11 mouse cellular contexts compared by ENCODE assay signal in the genomic region with DNA sequence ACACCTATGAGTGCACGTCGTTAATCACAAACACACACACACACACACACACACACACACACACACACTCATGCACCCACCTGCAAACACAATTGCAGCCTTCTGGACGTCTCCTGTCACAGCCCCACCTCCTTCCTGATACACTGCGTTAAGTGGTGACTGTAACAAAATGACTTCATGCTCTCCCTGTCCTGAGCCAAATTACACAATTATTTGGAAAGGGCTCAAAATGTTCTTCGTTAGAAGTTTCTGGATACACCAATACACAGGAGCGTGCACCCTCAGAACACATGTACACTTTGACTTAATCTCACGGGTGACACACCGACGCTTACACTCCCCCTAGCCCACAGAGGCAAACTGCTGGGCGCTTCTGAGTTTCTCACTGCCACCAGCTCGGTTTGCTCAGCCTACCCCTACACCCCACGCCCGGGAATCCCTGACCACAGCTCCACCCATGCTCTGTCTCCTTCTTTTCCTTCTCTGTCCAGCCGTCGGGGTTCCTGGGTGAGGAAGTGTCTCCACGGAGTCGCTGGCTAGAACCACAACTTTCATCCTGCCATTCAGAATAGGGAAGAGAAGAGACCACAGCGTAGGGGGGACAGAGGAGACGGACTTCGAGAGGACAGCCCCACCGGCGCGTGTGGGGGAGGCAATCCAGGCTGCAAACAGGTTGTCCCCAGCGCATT. TPM values are rescaled to one million over a fixed set of nuclear protein-coding genes. Genes with fewer than 3 reads are reported as not detected.
DNase-seq lines count a peak whose midpoint lies in the region; ATAC-seq and TF ChIP-seq lines count a peak whose summit lies in the region.
"Had no signal": no experiment of that assay in that cellular context is flagged by ENCODE, and none has a peak within 500 bp of the region (broad histone marks: within the 10 kb centered on the region; RNA-seq: fewer than 3 reads in every experiment).

No protein-coding gene starts in this region.

- peaks cover 14% of the 10 kb centered on the region; the same call in 1 of the 2 replicates for H3K4me1 ChIP-seq in kidney, embryonic 14.5 days (ENCODE audit: control insufficient read depth, insufficient read depth, low read length)
- peaks cover 46% of the 10 kb centered on the region for H3K4me1 ChIP-seq in E14TG2a.4 (replicated peaks; ENCODE audit: low read depth, low read length)
- H3K4me1 ChIP-seq in liver, embryonic 12.5 days = peaks cover 21% of the 10 kb centered on the region

- no peak overlapping the region for H3K27ac ChIP-seq in kidney, embryonic 14.5 days (ENCODE audit: low read depth, low read length)
- no peak overlapping the region for H3K27ac ChIP-seq in liver, embryonic 12.5 days
- H3K27ac ChIP-seq: liver, embryonic 14.5 days had no signal

- peak overlapping the region; percentile 20 for H3K4me3 ChIP-seq in kidney, embryonic 14.5 days (ENCODE audit: low read length)
- H3K4me3 ChIP-seq in E14TG2a.4 (replicated peaks; ENCODE audit: low read length) = peak overlapping the region; percentile 61
- 0 out of 2 replicates have a peak overlapping the region, but pooled peaks have one; percentile 3 for H3K4me3 ChIP-seq in liver, embryonic 12.5 days

- peak overlapping the region; percentile 22; the same call in 1 of the 2 replicates for H3K4me2 ChIP-seq in kidney, embryonic 14.5 days (replicated peaks; ENCODE audit: low read depth, low read length)
- peak overlapping the region; percentile 31; the same call in 1 of the 2 replicates for H3K4me2 ChIP-seq in liver, embryonic 12.5 days

- no peaks in the 10 kb centered on the region for H3K9me3 ChIP-seq in kidney, embryonic 14.5 days (ENCODE audit: control insufficient read depth, low read length)
- H3K9me3 ChIP-seq in E14TG2a.4 (ENCODE audit: low read length) = no peaks in the 10 kb centered on the region
- H3K9me3 ChIP-seq in liver, embryonic 12.5 days (replicated peaks) = no peaks in the 10 kb centered on the region

- 13% methylated on average over 24 of the region's 24 CpGs for WGBS in kidney, embryonic 14.5 days
- WGBS in liver, embryonic 12.5 days (ENCODE audit: insufficient replicate concordance) = 12% methylated on average over 24 of the region's 24 CpGs

- DNase-seq in kidney, postnatal 10 days = no peak
- DNase-seq in yolk sac, embryonic 10.5 days (ENCODE audit: low spot score) = no peak
- DNase-seq in gastrocnemius, postnatal 10 days = no peak
- DNase-seq in left cerebral cortex, postnatal 36 days (ENCODE audit: low spot score in 2 of 2) = no peak
- DNase-seq: cerebellum, adult 8-10 months; gastrocnemius, postnatal 14 days had no signal

- peaks cover 64% of the 10 kb centered on the region for H3K27me3 ChIP-seq in kidney, embryonic 14.5 days (ENCODE audit: control insufficient read depth, insufficient read depth, low read length)
- peaks cover 81% of the 10 kb centered on the region for H3K27me3 ChIP-seq in E14TG2a.4 (ENCODE audit: insufficient read depth, low read length)
- H3K27me3 ChIP-seq in liver, embryonic 12.5 days (replicated peaks) = peaks cover 100% of the 10 kb centered on the region

- ATAC-seq in kidney, embryonic 14.5 days (ENCODE audit: low FRiP score, low TSS enrichment) = no peak
- ATAC-seq in erythroid progenitor cell, adult 5-6 weeks (replicated peaks; ENCODE audit: low FRiP score, poor library complexity, severe bottlenecking) = 0 out of 2 replicates have a peak, but pooled peaks have one; percentile 43
- ATAC-seq in liver, embryonic 12.5 days = no peak

- TF ChIP-seq CTCF in E14TG2a.4 (conservative IDR thresholded peaks at IDR 0.05; ENCODE audit: low read length) = no peak

- no peaks in the 10 kb centered on the region for H3K36me3 ChIP-seq in kidney, embryonic 14.5 days (ENCODE audit: control insufficient read depth, insufficient read depth, low read length)
- H3K36me3 ChIP-seq in E14TG2a.4 (ENCODE audit: insufficient read depth, low read length) = no peaks in the 10 kb centered on the region
- no peaks in the 10 kb centered on the region for H3K36me3 ChIP-seq in liver, embryonic 12.5 days

- H3K9ac ChIP-seq in kidney, embryonic 14.5 days (ENCODE audit: low read depth, low read length) = no peak overlapping the region
- no peak overlapping the region for H3K9ac ChIP-seq in liver, embryonic 12.5 days
- H3K9ac ChIP-seq: liver, embryonic 14.5 days had no signal

- intact Hi-C loops in left cerebral cortex, postnatal 36 days (cut with DNase I) = loop anchor here (5.0 kb wide), 1 partner anchor 127 kb away; a partner anchor contains a TSS

RNA-seq across cellular contexts. Expression of a gene that starts 0.5 kb away (rescaled TPM):
- not detected in 2 replicates for polyA plus RNA-seq in kidney, embryonic 14.5 days (2014; fragmentation: Nextera tagmentation; extraction: Ambion mirVana)
- not detected in 2 replicates for total RNA-seq in erythroid progenitor cell, adult 5-6 weeks (2015; ENCODE audit: low replicate concordance)
- total RNA-seq in erythroid progenitor cell, adult 5-6 weeks (2017; ENCODE audit: low replicate concordance) = not detected in 2 replicates
- polyA plus RNA-seq in liver, embryonic 12.5 days (2016; fragmentation: Nextera tagmentation; extraction: Ambion mirVana) = not detected in 2 replicates
- not detected for total RNA-seq in gastrocnemius, postnatal 10 days (2021)
- total RNA-seq in left cerebral cortex, postnatal 36 days (2021) = not detected
- polyA plus RNA-seq: liver, embryonic 14.5 days had no signal

RNA-seq across cellular contexts. Expression of a gene that starts 11.2 kb away (rescaled TPM):
- not detected in 2 replicates for polyA plus RNA-seq in kidney, embryonic 14.5 days (2014; fragmentation: Nextera tagmentation; extraction: Ambion mirVana)
- 0.36 TPM in 1 of 2 replicates, not detected in the other for total RNA-seq in erythroid progenitor cell, adult 5-6 weeks (2015; ENCODE audit: low replicate concordance)
- total RNA-seq in erythroid progenitor cell, adult 5-6 weeks (2017; ENCODE audit: low replicate concordance) = not detected in 2 replicates
- polyA plus RNA-seq in liver, embryonic 12.5 days (2016; fragmentation: Nextera tagmentation; extraction: Ambion mirVana) = not detected in 2 replicates
- 1 to 10 TPM; 1.3 to 1.5 TPM for total RNA-seq in gastrocnemius, postnatal 10 days (2021)
- total RNA-seq in left cerebral cortex, postnatal 36 days (2021) = 1 to 10 TPM in 1 of 2 experiments, under 1 TPM in 1; 0.59 to 1.1 TPM

RNA-seq across cellular contexts. Expression of a gene that starts 20.2 kb away (rescaled TPM):
- polyA plus RNA-seq in kidney, embryonic 14.5 days (2014; fragmentation: Nextera tagmentation; extraction: Ambion mirVana) = 1.4 TPM in 2 replicates
- total RNA-seq in erythroid progenitor cell, adult 5-6 weeks (2015; ENCODE audit: low replicate concordance) = not detected in 2 replicates
- not detected in 2 replicates for total RNA-seq in erythroid progenitor cell, adult 5-6 weeks (2017; ENCODE audit: low replicate concordance)
- not detected in 2 replicates for polyA plus RNA-seq in liver, embryonic 12.5 days (2016; fragmentation: Nextera tagmentation; extraction: Ambion mirVana)
- total RNA-seq in gastrocnemius, postnatal 10 days (2021) = 1 to 10 TPM; 2.2 to 2.7 TPM
- 100 to 1,000 TPM; 827 to 848 TPM for total RNA-seq in left cerebral cortex, postnatal 36 days (2021)

RNA-seq across cellular contexts. Expression of a gene that starts 26.1 kb away (rescaled TPM):
- polyA plus RNA-seq in kidney, embryonic 14.5 days (2014; fragmentation: Nextera tagmentation; extraction: Ambion mirVana) = 29.8 and 39.7 TPM in 2 replicates
- 5.4 and 7.6 TPM in 2 replicates for total RNA-seq in erythroid progenitor cell, adult 5-6 weeks (2015; ENCODE audit: low replicate concordance)
- 4.6 and 4.8 TPM in 2 replicates for total RNA-seq in erythroid progenitor cell, adult 5-6 weeks (2017; ENCODE audit: low replicate concordance)
- 22.4 TPM in 2 replicates for polyA plus RNA-seq in liver, embryonic 12.5 days (2016; fragmentation: Nextera tagmentation; extraction: Ambion mirVana)
- 10 to 100 TPM; 21.2 to 24.2 TPM for total RNA-seq in gastrocnemius, postnatal 10 days (2021)
- total RNA-seq in left cerebral cortex, postnatal 36 days (2021) = 100 to 1,000 TPM; 721 to 734 TPM

RNA-seq across cellular contexts. Expression of a gene that starts 42.2 kb away (rescaled TPM):
- polyA plus RNA-seq in kidney, embryonic 14.5 days (2014; fragmentation: Nextera tagmentation; extraction: Ambion mirVana) = 67.8 and 83.7 TPM in 2 replicates
- total RNA-seq in erythroid progenitor cell, adult 5-6 weeks (2015; ENCODE audit: low replicate concordance) = 58.0 and 61.2 TPM in 2 replicates
- total RNA-seq in erythroid progenitor cell, adult 5-6 weeks (2017; ENCODE audit: low replicate concordance) = 73.0 and 87.4 TPM in 2 replicates
- polyA plus RNA-seq in liver, embryonic 12.5 days (2016; fragmentation: Nextera tagmentation; extraction: Ambion mirVana) = 114 TPM in 2 replicates
- total RNA-seq in gastrocnemius, postnatal 10 days (2021) = 10 to 100 TPM; 35.8 to 36.6 TPM
- total RNA-seq in left cerebral cortex, postnatal 36 days (2021) = 10 to 100 TPM; 49.1 to 50.0 TPM

Comparison
In these comparisons a context has a peak if more than half of its experiments do, and no peak if none do; other contexts are left out.
1. H3K4me3 ChIP-seq: peak in every context shown above with its lines; median percentile 61 in E14TG2a.4; 20 in kidney, embryonic 14.5 days; 3 in liver, embryonic 12.5 days.
2. RNA of a gene that starts 20.2 kb away (total RNA-seq): 827 to 848 TPM in left cerebral cortex, postnatal 36 days; 2.2 to 2.7 TPM in gastrocnemius, postnatal 10 days and not detected in erythroid progenitor cell, adult 5-6 weeks; every median in the first group is over 100 times any median in the second.